Mouse (Mus musculus): Measurements from ENCODE around the gene Gm5926. TPM values are rescaled to one million over a fixed set of nuclear protein-coding genes. Genes with fewer than 3 reads are reported as not detected.
"Not testable (repeated sequence)": the region's sequence is repeated elsewhere in the genome, so short reads cannot be mapped to it uniquely, and the experiment has no call there.

Gm5926 gene
- total RNA-seq (2012; rRNA removed): not detected in 2 replicates
- polyA plus RNA-seq (2012; ENCODE audit: insufficient read depth in 1 of 2, insufficient read length in 2 of 2, low read depth in 1 of 2, low replicate concordance in 2 of 2, missing spikeins in 1 of 2): not detected

- not testable (repeated sequence) for H3K27me3 ChIP-seq (ENCODE audit: control insufficient read depth in 1 of 2, insufficient read depth in 2 of 2, low read length in 2 of 2); H3K4me1 ChIP-seq (ENCODE audit: control insufficient read depth in 1 of 2, insufficient read depth in 2 of 2, low read length in 2 of 2); DNase-seq (ENCODE audit: low read depth, low spot score); H3K9ac ChIP-seq (ENCODE audit: control insufficient read depth, low read depth, low read length, poor library complexity, severe bottlenecking); H3K9me3 ChIP-seq (replicated peaks; ENCODE audit: insufficient read depth, low read length); H3K27ac ChIP-seq (ENCODE audit: control insufficient read depth, low read depth, low read length); H3K79me2 ChIP-seq (ENCODE audit: control insufficient read depth, insufficient read depth, low read length, poor library complexity); H3K36me3 ChIP-seq (ENCODE audit: control insufficient read depth in 1 of 2, insufficient read depth in 2 of 2, low read length in 2 of 2); H3K4me3 ChIP-seq (ENCODE audit: control insufficient read depth in 1 of 2, insufficient read depth in 1 of 2, low read depth in 2 of 2, low read length in 2 of 2)
Measured at GRCm38 (mm10) chrX:32650416-32650815, at the start of gene Gm5926. Gm5926 (plus strand) TSS chrX:32650716.

- not testable (repeated sequence) for H3K79me2 ChIP-seq (ENCODE audit: control insufficient read depth, insufficient read depth, low read length, poor library complexity); H3K4me3 ChIP-seq (ENCODE audit: control insufficient read depth in 1 of 2, insufficient read depth in 1 of 2, low read depth in 2 of 2, low read length in 2 of 2); DNase-seq (ENCODE audit: low read depth, low spot score); H3K9ac ChIP-seq (ENCODE audit: control insufficient read depth, low read depth, low read length, poor library complexity, severe bottlenecking); H3K27me3 ChIP-seq (ENCODE audit: control insufficient read depth in 1 of 2, insufficient read depth in 2 of 2, low read length in 2 of 2); H3K4me1 ChIP-seq (ENCODE audit: control insufficient read depth in 1 of 2, insufficient read depth in 2 of 2, low read length in 2 of 2); H3K9me3 ChIP-seq (replicated peaks; ENCODE audit: insufficient read depth, low read length); H3K27ac ChIP-seq (ENCODE audit: control insufficient read depth, low read depth, low read length); H3K36me3 ChIP-seq (ENCODE audit: control insufficient read depth in 1 of 2, insufficient read depth in 2 of 2, low read length in 2 of 2)
Measured at GRCm38 (mm10) chrX:32601008-32601407, 49.5 kb upstream of the Gm5926 start.

- H3K27ac ChIP-seq (ENCODE audit: control insufficient read depth, low read depth, low read length); H3K27me3 ChIP-seq (ENCODE audit: control insufficient read depth in 1 of 2, insufficient read depth in 2 of 2, low read length in 2 of 2); H3K4me3 ChIP-seq (ENCODE audit: control insufficient read depth in 1 of 2, insufficient read depth in 1 of 2, low read depth in 2 of 2, low read length in 2 of 2); DNase-seq (ENCODE audit: low read depth, low spot score); H3K36me3 ChIP-seq (ENCODE audit: control insufficient read depth in 1 of 2, insufficient read depth in 2 of 2, low read length in 2 of 2); H3K4me1 ChIP-seq (ENCODE audit: control insufficient read depth in 1 of 2, insufficient read depth in 2 of 2, low read length in 2 of 2); H3K9me3 ChIP-seq (replicated peaks; ENCODE audit: insufficient read depth, low read length); H3K9ac ChIP-seq (ENCODE audit: control insufficient read depth, low read depth, low read length, poor library complexity, severe bottlenecking); H3K79me2 ChIP-seq (ENCODE audit: control insufficient read depth, insufficient read depth, low read length, poor library complexity): not testable (repeated sequence)
Measured at GRCm38 (mm10) chrX:32601425-32601824, 49.1 kb upstream of the Gm5926 start.

Other genes with a start within 250 kb of the Gm5926 start
- not detected in 2 replicates for gene Btbd35f1, start 90.7 kb upstream of the Gm5926 start, total RNA-seq (2012; rRNA removed)
- gene Btbd35f1, start 90.7 kb upstream of the Gm5926 start, polyA plus RNA-seq (2012; ENCODE audit: insufficient read depth in 1 of 2, insufficient read length in 2 of 2, low read depth in 1 of 2, low replicate concordance in 2 of 2, missing spikeins in 1 of 2): not detected
- not detected in 2 replicates for gene Btbd35f21, start 75.4 kb downstream of the Gm5926 start, total RNA-seq (2012; rRNA removed)
- not detected for gene Btbd35f21, start 75.4 kb downstream of the Gm5926 start, polyA plus RNA-seq (2012; ENCODE audit: insufficient read depth in 1 of 2, insufficient read length in 2 of 2, low read depth in 1 of 2, low replicate concordance in 2 of 2, missing spikeins in 1 of 2)
- not detected in 2 replicates for gene Btbd35f30, start 243.9 kb downstream of the Gm5926 start, total RNA-seq (2012; rRNA removed)
- gene Btbd35f30, start 243.9 kb downstream of the Gm5926 start, polyA plus RNA-seq (2012; ENCODE audit: insufficient read depth in 1 of 2, insufficient read length in 2 of 2, low read depth in 1 of 2, low replicate concordance in 2 of 2, missing spikeins in 1 of 2): not detected